Comparison of ENCODE assay signal across 8 mouse cellular contexts in genomic region chr11:120236114-120236437, GRCm38 (mm10). TPM values are rescaled to one million over a fixed set of nuclear protein-coding genes. Genes with fewer than 3 reads are reported as not detected.
DNase-seq lines count a peak whose midpoint lies in the region; ATAC-seq and TF ChIP-seq lines count a peak whose summit lies in the region.

No protein-coding gene starts in this region.

- no peaks in the 10 kb centered on the region for H3K36me3 ChIP-seq in heart, embryonic 15.5 days
- H3K36me3 ChIP-seq in G1E (replicated peaks) = no peaks in the 10 kb centered on the region
- no peaks in the 10 kb centered on the region for H3K36me3 ChIP-seq in forebrain, postnatal 0 days (ENCODE audit: insufficient read depth)
- H3K36me3 ChIP-seq in liver, postnatal 0 days (replicated peaks; ENCODE audit: insufficient read depth, low read length) = no peaks in the 10 kb centered on the region

- H3K9me3 ChIP-seq in heart, embryonic 15.5 days (replicated peaks) = no peaks in the 10 kb centered on the region
- H3K9me3 ChIP-seq in G1E (replicated peaks) = peaks cover 49% of the 10 kb centered on the region
- H3K9me3 ChIP-seq in forebrain, postnatal 0 days (ENCODE audit: low read length) = no peaks in the 10 kb centered on the region
- H3K9me3 ChIP-seq in liver, postnatal 0 days (ENCODE audit: low read length) = no peaks in the 10 kb centered on the region

- peak overlapping the region; percentile 87 for H3K27ac ChIP-seq in heart, embryonic 15.5 days
- H3K27ac ChIP-seq in forebrain, postnatal 0 days (ENCODE audit: low read depth, low read length) = peak overlapping the region; percentile 96
- peak overlapping the region; percentile 81 for H3K27ac ChIP-seq in liver, postnatal 0 days (ENCODE audit: low read depth)

- peaks cover 36% of the 10 kb centered on the region for H3K4me1 ChIP-seq in heart, embryonic 15.5 days (replicated peaks)
- peaks cover 11% of the 10 kb centered on the region for H3K4me1 ChIP-seq in G1E (ENCODE audit: insufficient read depth, low read depth, low read length)
- peaks cover 20% of the 10 kb centered on the region for H3K4me1 ChIP-seq in forebrain, postnatal 0 days (ENCODE audit: insufficient read depth)
- H3K4me1 ChIP-seq in liver, postnatal 0 days (ENCODE audit: insufficient read depth) = peaks cover 32% of the 10 kb centered on the region

- H3K9ac ChIP-seq in heart, embryonic 15.5 days = peak overlapping the region; percentile 94
- peak overlapping the region; percentile 99 for H3K9ac ChIP-seq in forebrain, postnatal 0 days
- H3K9ac ChIP-seq in liver, postnatal 0 days (replicated peaks) = peak overlapping the region; percentile 76

- H3K4me3 ChIP-seq in heart, embryonic 15.5 days = peak overlapping the region; percentile 70
- peak overlapping the region; percentile 27; the same call in 1 of the 2 replicates for H3K4me3 ChIP-seq in G1E (ENCODE audit: low read depth, low read length)
- H3K4me3 ChIP-seq in forebrain, postnatal 0 days (ENCODE audit: low read depth, low read length) = peak overlapping the region; percentile 94
- H3K4me3 ChIP-seq in liver, postnatal 0 days (ENCODE audit: low read depth, low read length) = peak overlapping the region; percentile 72

- no peak for TF ChIP-seq CTCF in G1E (IDR thresholded peaks at IDR 0.05; ENCODE audit: low read depth, low read length)
- TF ChIP-seq CTCF in forebrain, postnatal 0 days (IDR thresholded peaks at IDR 0.05; ENCODE audit: low read depth) = no peak
- TF ChIP-seq CTCF in liver, postnatal 0 days (IDR thresholded peaks at IDR 0.05; ENCODE audit: low read depth) = no peak

- no peak for TF ChIP-seq EP300 in liver, postnatal 0 days (IDR thresholded peaks at IDR 0.05; ENCODE audit: low read depth)

- no peaks in the 10 kb centered on the region for H3K27me3 ChIP-seq in heart, embryonic 15.5 days
- peaks cover 72% of the 10 kb centered on the region for H3K27me3 ChIP-seq in G1E (ENCODE audit: insufficient read depth, low read length)
- H3K27me3 ChIP-seq in forebrain, postnatal 0 days (ENCODE audit: insufficient read depth, low read length) = no peaks in the 10 kb centered on the region
- H3K27me3 ChIP-seq in liver, postnatal 0 days (ENCODE audit: insufficient read depth, low read length) = peaks cover 33% of the 10 kb centered on the region

- no peak for DNase-seq in heart, adult 8-10 months (ENCODE audit: low spot score)
- no peak for DNase-seq in G1E (ENCODE audit: low spot score)
- no peak for DNase-seq in forebrain, postnatal 0 days
- DNase-seq in liver, postnatal 0 days = no peak
- DNase-seq in urinary bladder, adult 2 months (ENCODE audit: low spot score) = no peak
- DNase-seq in urinary bladder, postnatal 36 days (ENCODE audit: low spot score in 2 of 2) = no peak
- no peak for DNase-seq in adipocyte (ENCODE audit: low spot score)

- ATAC-seq in heart, embryonic 15.5 days (replicated peaks; ENCODE audit: insufficient number of reproducible peaks, insufficient read depth, low FRiP score, low read depth) = no peak
- ATAC-seq in G1E (ENCODE audit: extremely low read depth, insufficient number of reproducible peaks, low FRiP score, poor library complexity, severe bottlenecking) = no peak
- no peak for ATAC-seq in forebrain, postnatal 0 days
- ATAC-seq in liver, postnatal 0 days = no peak

- under 1% methylated on average over 13 of the region's 13 CpGs for WGBS in heart, embryonic 15.5 days
- 1% methylated on average over 12 of the region's 13 CpGs for WGBS in forebrain, postnatal 0 days
- WGBS in liver, postnatal 0 days (ENCODE audit: insufficient replicate concordance) = 0% methylated on average over 12 of the region's 13 CpGs

- H3K4me2 ChIP-seq in heart, embryonic 15.5 days = peak overlapping the region; percentile 85
- H3K4me2 ChIP-seq in forebrain, postnatal 0 days (ENCODE audit: low read depth) = peak overlapping the region; percentile 97
- H3K4me2 ChIP-seq in liver, postnatal 0 days (ENCODE audit: low read depth, low read length) = peak overlapping the region; percentile 98

RNA-seq across cellular contexts. Expression of gene Bahcc1, which starts 3.3 kb away (rescaled TPM):
- 4.2 and 5.7 TPM in 2 replicates for polyA plus RNA-seq in heart, embryonic 15.5 days (2015; fragmentation: Nextera tagmentation; extraction: Ambion mirVana)
- total RNA-seq in heart, adult 8-10 months (2022) = 10 to 100 TPM in 2 of 4 experiments, 1 to 10 TPM in 2; 6.2 to 12.6 (median 9.3) TPM
- 0.10 TPM in 1 of 2 replicates, not detected in the other for total RNA-seq in G1E (2014; fragmentation: Nextera tagmentation)
- total RNA-seq in G1E (2017) = 0.05 and 0.12 TPM in 2 replicates
- 0.42 and 0.50 TPM in 2 replicates for polyA plus RNA-seq in G1E (2012)
- total RNA-seq in forebrain, postnatal 0 days (2014; rRNA removed) = 19.3 and 26.5 TPM in 2 replicates
- 3.9 and 6.5 TPM in 2 replicates for polyA plus RNA-seq in forebrain, postnatal 0 days (2015; fragmentation: Nextera tagmentation; extraction: Ambion mirVana)
- 1.1 and 1.2 TPM in 2 replicates for polyA plus RNA-seq in liver, postnatal 0 days (2015; fragmentation: Nextera tagmentation; extraction: Ambion mirVana)
- polyA plus RNA-seq in urinary bladder, adult 2 months (2012; rRNA removed) = 4.3 and 8.2 TPM in 2 replicates

Comparison
In these comparisons a context has a peak if more than half of its experiments do, and no peak if none do; other contexts are left out.
1. H3K4me3 ChIP-seq: peak in every context shown above with its lines; median percentile 94 in forebrain, postnatal 0 days; 72 in liver, postnatal 0 days; 70 in heart, embryonic 15.5 days; 27 in G1E.